Mouse (Mus musculus): ENCODE measurements around the gene Vmn1r239-ps.
"Not testable (repeated sequence)": the region's sequence is repeated elsewhere in the genome, so short reads cannot be mapped to it uniquely, and the experiment has no call there.

The Vmn1r239-ps gene

DNA sequence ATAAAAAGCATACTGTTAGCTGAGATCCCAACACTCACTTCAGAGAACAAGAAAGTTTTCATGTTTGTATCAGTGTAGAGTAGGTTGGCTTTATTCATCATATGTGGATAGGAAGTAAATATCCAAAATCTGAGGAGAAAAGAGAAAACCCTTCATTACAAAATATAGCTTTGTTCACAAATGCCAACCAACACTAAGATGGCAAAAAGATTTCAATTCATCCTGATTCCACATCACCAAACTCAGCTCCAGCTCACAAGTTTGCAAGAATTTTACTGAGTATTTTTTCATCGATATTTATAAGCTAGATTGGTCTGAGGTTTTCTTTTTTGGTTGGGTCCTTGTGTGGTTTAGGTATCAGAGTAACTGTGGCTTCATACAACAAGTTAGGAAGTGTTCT is at the start of gene Vmn1r239-ps:
Gene Vmn1r239-ps, minus strand, starts transcription at position 101 of the 400 bp plus-strand sequence.
- not testable (repeated sequence) for DNase-seq (ENCODE audit: low spot score)

GRCm38 (mm10) chrX:147489551-147489950 is 36.0 kb upstream of the Vmn1r239-ps start:
- DNase-seq (ENCODE audit: low spot score) = no peak

DNA sequence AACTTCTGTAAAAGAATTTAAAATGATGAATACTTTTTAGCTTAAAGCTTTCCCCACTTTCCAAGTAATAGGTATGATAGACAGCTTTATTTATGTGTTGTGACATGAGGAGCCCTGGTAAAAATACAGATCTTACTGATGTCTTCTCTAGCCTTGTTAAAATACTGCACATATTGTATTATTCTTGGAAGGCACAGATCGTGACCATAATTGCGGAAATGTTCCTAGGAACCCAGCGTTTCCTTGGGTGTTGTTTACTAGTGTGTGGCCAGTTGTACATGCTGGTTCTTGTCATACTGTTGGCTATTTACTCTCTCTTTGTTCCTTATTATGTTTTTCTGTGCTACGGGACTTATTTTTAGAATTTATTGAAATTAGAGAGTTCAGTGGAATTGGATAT is 10.1 kb downstream of the Vmn1r239-ps start:
- DNase-seq (ENCODE audit: low spot score) = no peak

DNA sequence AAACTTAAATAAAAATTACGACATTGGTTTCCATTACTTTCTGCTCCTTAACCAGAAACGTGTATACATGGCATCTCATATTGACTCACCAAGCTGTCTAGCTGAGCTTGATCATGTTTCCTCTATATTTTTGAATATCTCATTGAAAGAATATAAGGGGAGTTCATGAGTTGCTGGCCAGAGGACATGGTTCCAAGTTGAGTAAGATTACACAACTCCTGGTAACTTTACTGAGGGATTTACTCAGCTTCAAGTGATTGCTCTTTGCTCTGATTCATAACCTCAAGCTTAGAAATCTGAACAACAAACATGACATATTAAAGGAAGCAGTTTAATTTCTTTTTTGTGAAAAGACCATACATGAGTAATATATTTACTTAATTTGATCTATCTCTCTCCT is 18.1 kb downstream of the Vmn1r239-ps start:
- no peak for DNase-seq (ENCODE audit: low spot score)

DNA sequence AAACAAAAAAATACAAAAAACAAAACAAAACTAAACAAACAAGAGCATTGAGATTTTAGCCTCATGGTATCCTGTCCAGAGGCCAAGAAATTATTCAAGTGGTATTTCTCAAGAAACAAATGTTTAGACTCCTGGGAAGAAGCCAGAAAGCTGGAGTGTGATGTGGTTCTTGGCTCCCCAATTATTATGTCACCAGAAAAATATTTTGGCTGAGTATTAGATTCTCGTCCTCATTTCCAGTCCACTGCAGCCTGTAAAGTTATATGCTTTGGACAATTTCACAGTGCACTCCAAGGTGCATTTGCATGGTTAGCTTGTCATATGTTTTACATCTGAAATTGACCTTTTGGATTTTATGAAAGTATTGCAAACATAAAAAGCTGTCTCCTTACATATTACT is 23.8 kb downstream of the Vmn1r239-ps start:
- DNase-seq (ENCODE audit: low spot score) = no peak

GRCm38 (mm10) chrX:147429129-147429528 is 24.4 kb downstream of the Vmn1r239-ps start, which contains the start of gene Il13ra2:
Gene Il13ra2 (minus strand): TSS chrX:147429192.
- DNase-seq (ENCODE audit: low spot score) = no peak
